Mouse (Mus musculus): ENCODE data around the gene Snx27. TPM values are rescaled to one million over a fixed set of nuclear protein-coding genes. Genes with fewer than 3 reads are reported as not detected.

The Snx27 gene
- polyA plus RNA-seq, 1 experiment, result 19.0 TPM

DNA sequence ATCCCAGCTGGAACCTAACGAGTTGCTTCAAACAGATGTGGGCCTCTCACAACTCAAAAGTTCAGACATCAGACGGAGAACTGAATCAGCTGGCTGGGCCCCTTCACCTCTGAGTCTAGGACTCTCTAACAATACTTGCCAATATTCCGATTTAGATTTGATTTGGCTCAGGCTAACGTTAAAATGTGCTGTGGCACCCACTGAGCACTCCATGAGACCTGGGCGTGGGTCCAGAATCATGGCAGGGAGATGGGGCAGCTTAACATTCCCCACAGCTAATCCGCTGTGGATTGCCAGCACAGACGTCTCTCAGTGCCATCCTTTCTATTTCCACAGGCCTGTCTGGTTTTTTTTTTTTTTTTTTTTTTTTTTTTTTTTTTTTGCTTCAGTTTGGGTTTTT is 96.6 kb downstream of the Snx27 start:
- no peaks in the 10 kb centered on the region for H3K27me3 ChIP-seq (ENCODE audit: control insufficient read depth, insufficient read depth, low read length)
- TF ChIP-seq CTCF (IDR thresholded peaks at IDR 0.05; ENCODE audit: control insufficient read depth, insufficient read depth, insufficient replicate concordance, low read depth, low read length) (no peak), POLR2A (IDR thresholded peaks at IDR 0.05; ENCODE audit: control insufficient read depth, low read depth, low read length) (no peak)
- H3K4me3 ChIP-seq (ENCODE audit: control insufficient read depth, low read depth, low read length), result peak overlapping the region; percentile 83
- no peak overlapping the region for H3K27ac ChIP-seq (ENCODE audit: control insufficient read depth, insufficient read depth, low read depth, low read length)
- H3K36me3 ChIP-seq (ENCODE audit: control insufficient read depth, insufficient read depth, low read length), result no peaks in the 10 kb centered on the region
- peaks cover 7% of the 10 kb centered on the region for H3K4me1 ChIP-seq (ENCODE audit: control insufficient read depth, insufficient read depth, low read length)

DNA sequence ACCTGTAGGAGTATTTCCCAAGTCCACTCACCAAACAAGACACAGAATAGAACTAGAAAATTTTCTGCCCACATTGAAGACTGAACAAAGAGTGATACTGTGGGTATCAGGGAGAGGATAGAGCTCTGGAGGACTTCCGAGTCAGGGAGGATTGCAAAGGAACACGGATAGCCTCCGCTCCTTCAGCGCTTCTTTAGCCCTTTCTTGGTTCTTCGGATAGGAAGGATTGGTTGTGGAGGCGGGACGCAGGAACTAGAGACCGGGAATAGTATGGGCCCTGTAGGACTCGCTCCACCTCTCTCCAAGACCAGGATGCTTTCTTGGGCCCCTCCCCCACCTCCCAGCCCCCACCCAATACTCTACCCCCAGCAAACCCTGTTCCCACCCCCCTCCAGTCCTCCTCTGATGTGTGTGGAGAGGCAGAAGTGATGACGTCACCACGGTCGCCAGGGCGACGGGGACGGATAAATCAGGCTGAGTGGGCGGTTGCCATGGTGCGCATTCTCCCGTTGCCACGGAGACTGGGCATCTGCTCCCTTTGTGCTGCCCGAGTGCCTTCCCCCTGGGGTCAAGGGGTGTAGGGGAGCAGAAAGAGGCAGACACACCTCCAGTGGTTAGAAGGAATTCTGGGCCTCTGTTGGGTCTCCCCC is 98.6 kb downstream of the Snx27 start:
- TF ChIP-seq POLR2A (IDR thresholded peaks at IDR 0.05; ENCODE audit: control insufficient read depth, low read depth, low read length) (peak; percentile 82; the same call in 1 of the 2 replicates), CTCF (IDR thresholded peaks at IDR 0.05; ENCODE audit: control insufficient read depth, insufficient read depth, insufficient replicate concordance, low read depth, low read length) (no peak)
- Histone ChIP-seq H3K4me3 (ENCODE audit: control insufficient read depth, low read depth, low read length) (peak overlapping the region; percentile 83), H3K27ac (ENCODE audit: control insufficient read depth, insufficient read depth, low read depth, low read length) (peak overlapping the region; percentile 75)

DNA sequence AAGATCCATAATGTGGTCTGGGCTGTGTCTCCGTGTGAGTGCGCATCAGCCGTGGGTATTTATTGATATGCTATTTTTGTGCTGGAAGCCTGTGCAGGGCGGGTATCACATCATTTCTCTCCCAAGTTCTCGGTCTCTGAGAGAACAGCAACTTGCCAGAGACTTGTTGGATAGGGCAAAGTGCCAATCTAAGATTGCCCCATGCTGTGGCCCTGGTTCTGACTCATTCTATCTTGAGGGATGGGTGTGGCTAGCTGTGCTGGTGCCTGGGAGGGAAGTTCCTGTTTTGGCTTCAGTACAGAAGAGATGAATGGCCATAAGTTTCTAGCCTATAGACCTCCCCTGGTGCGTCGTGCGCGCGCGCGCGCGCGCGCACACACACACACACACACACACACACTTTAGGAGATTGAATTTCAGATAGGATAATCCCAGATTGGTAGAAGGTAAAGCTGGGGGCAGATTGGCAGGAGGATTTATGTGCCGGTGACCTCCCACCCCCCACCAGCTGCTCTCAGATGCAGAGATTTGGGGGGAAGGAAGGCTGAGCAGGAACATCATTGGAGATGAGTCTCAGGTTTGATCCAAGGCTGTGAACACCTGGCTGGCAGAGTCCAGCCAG is 99.6 kb downstream of the Snx27 start:
- Histone ChIP-seq H3K4me1 (ENCODE audit: control insufficient read depth, insufficient read depth, low read length) (peaks cover 9% of the 10 kb centered on the region), H3K4me3 (ENCODE audit: control insufficient read depth, low read depth, low read length) (peak overlapping the region; percentile 83), H3K36me3 (ENCODE audit: control insufficient read depth, insufficient read depth, low read length) (no peaks in the 10 kb centered on the region), H3K27ac (ENCODE audit: control insufficient read depth, insufficient read depth, low read depth, low read length) (0 out of 2 replicates have a peak overlapping the region, but pooled peaks have one; percentile 30), H3K27me3 (ENCODE audit: control insufficient read depth, insufficient read depth, low read length) (no peaks in the 10 kb centered on the region)
- no peak for TF ChIP-seq CTCF (IDR thresholded peaks at IDR 0.05; ENCODE audit: control insufficient read depth, insufficient read depth, insufficient replicate concordance, low read depth, low read length)

More for the DNA sequence above, 98.6 kb downstream of the Snx27 start:
- H3K4me1 ChIP-seq (ENCODE audit: control insufficient read depth, insufficient read depth, low read length), result peaks cover 9% of the 10 kb centered on the region
- H3K36me3 ChIP-seq (ENCODE audit: control insufficient read depth, insufficient read depth, low read length), result no peaks in the 10 kb centered on the region
- no peaks in the 10 kb centered on the region for H3K27me3 ChIP-seq (ENCODE audit: control insufficient read depth, insufficient read depth, low read length)

DNA sequence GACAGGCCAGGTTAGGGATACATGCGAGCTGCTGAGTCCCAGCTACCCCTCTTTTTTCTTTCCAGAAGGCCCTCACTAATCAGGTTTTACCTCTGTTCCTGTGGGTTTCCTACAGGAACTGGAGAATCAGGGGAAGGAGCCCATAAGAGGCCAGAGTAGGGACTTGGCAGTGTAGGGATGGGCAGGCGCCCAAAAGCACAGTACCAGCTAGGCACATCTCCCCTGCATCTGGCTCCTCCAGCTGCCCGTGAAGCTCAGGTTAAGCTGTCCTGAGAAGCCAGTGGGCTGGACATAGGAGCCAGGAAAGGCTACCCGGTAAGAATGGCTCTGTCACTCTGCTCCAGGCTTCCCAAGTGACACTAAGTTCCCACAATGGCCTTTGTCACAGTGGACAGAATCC is 101.1 kb downstream of the Snx27 start:
- peak overlapping the region; percentile 86 for H3K4me3 ChIP-seq (ENCODE audit: control insufficient read depth, low read depth, low read length)
- no peak overlapping the region for H3K27ac ChIP-seq (ENCODE audit: control insufficient read depth, insufficient read depth, low read depth, low read length)
- no peaks in the 10 kb centered on the region for H3K27me3 ChIP-seq (ENCODE audit: control insufficient read depth, insufficient read depth, low read length)
- H3K36me3 ChIP-seq (ENCODE audit: control insufficient read depth, insufficient read depth, low read length), result no peaks in the 10 kb centered on the region
- peaks cover 9% of the 10 kb centered on the region for H3K4me1 ChIP-seq (ENCODE audit: control insufficient read depth, insufficient read depth, low read length)
- TF ChIP-seq POLR2A (IDR thresholded peaks at IDR 0.05; ENCODE audit: control insufficient read depth, low read depth, low read length), result no peak
- no peak for TF ChIP-seq CTCF (IDR thresholded peaks at IDR 0.05; ENCODE audit: control insufficient read depth, insufficient read depth, insufficient replicate concordance, low read depth, low read length)

DNA sequence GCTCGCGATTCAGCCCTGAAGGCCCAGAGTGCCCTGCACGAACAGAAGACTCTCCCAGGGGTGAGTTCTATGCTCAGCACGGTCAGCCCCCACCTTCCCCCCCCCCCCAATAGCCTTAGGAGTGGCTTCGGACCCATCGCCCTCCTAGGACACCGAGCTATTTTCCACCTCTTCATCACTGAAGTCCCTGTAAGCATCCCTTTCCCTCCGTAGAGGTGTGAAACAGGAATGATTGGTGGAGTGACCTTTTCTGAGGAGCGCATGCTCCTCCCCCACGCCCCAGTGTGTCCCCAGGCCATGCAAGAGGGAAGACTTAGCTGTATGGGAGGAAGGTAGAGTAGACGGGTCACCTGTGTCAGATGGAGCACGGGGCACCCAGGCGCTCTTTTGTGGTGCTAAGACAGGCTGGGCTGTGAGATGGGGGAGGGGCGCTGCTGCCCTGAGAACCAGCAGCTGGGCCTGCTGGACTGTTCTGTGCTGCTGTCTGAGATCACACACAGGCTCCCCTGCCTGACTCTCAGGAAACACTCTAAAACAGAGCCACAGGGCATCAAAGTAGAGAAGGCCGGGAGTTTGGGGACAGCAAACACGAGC is 102.1 kb downstream of the Snx27 start, which contains the start of gene Riiad1:
TSS of gene Riiad1 (minus strand) at position 51 of the 594 bp plus-strand sequence.
- Histone ChIP-seq H3K27ac (ENCODE audit: control insufficient read depth, insufficient read depth, low read depth, low read length) (no peak within 1 kb of the TSS), H3K36me3 (ENCODE audit: control insufficient read depth, insufficient read depth, low read length) (no peaks in the 10 kb centered on the region), H3K27me3 (ENCODE audit: control insufficient read depth, insufficient read depth, low read length) (no peaks in the 10 kb centered on the region), H3K4me1 (ENCODE audit: control insufficient read depth, insufficient read depth, low read length) (peaks cover 9% of the 10 kb centered on the region), H3K4me3 (ENCODE audit: control insufficient read depth, low read depth, low read length) (peak within 1 kb of the TSS; percentile 86)
- TF ChIP-seq CTCF (IDR thresholded peaks at IDR 0.05; ENCODE audit: control insufficient read depth, insufficient read depth, insufficient replicate concordance, low read depth, low read length) (no peak), POLR2A (IDR thresholded peaks at IDR 0.05; ENCODE audit: control insufficient read depth, low read depth, low read length) (no peak)

DNA sequence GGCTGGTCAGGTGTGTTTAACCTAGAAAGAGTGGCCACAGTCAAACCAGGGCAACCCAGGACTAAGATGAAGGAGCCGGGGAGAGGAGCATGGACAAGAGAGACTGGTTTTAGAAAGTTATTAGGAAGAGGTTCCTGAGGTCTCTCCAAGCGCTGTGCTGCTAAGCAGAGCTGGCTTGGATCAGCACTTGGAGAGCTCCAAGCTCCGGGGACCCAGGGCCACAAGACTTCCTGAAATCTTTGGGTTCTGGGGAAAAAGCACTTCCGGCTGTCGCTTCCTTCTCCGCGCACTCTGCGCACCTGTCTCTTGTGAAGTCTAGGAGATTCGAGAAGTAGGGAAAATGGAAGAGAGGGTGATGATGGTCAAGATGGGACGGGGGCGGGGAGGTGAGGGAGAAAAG is 103.0 kb downstream of the Snx27 start:
- Histone ChIP-seq H3K36me3 (ENCODE audit: control insufficient read depth, insufficient read depth, low read length) (no peaks in the 10 kb centered on the region), H3K4me3 (ENCODE audit: control insufficient read depth, low read depth, low read length) (peak overlapping the region; percentile 86), H3K27me3 (ENCODE audit: control insufficient read depth, insufficient read depth, low read length) (no peaks in the 10 kb centered on the region), H3K27ac (ENCODE audit: control insufficient read depth, insufficient read depth, low read depth, low read length) (no peak overlapping the region), H3K4me1 (ENCODE audit: control insufficient read depth, insufficient read depth, low read length) (peaks cover 7% of the 10 kb centered on the region)
- TF ChIP-seq POLR2A (IDR thresholded peaks at IDR 0.05; ENCODE audit: control insufficient read depth, low read depth, low read length) (no peak), CTCF (IDR thresholded peaks at IDR 0.05; ENCODE audit: control insufficient read depth, insufficient read depth, insufficient replicate concordance, low read depth, low read length) (no peak)

DNA sequence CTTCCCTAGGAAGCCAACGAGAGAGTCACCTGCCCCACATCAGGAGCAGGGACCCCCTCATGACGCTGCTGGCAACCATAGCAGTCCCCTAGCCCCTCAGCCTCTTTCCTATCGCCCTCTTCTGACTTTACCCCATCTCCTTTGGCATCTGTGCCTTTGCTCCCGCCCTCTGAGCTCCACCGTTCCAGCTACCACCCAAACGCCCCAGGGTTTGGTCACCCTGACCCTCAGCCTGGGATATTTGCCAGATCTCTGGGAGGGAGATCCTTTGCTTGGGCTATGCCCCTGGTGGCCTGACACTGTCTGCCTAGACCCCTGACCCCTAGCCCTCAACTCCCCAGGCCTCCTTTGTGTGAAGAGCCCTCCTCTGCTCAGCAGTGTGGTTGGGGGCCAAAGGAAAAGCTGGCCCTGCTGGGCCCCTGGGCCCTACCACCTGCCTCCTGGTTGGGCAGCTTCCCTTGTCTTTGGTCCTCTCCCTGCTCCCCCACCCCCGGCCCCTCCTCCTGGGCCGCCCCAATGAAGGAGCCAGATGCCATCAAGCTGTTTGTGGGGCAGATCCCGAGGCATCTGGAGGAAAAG is 103.8 kb downstream of the Snx27 start:
- no peak for TF ChIP-seq POLR2A (IDR thresholded peaks at IDR 0.05; ENCODE audit: control insufficient read depth, low read depth, low read length)
- no peak for TF ChIP-seq CTCF (IDR thresholded peaks at IDR 0.05; ENCODE audit: control insufficient read depth, insufficient read depth, insufficient replicate concordance, low read depth, low read length)
- Histone ChIP-seq H3K4me3 (ENCODE audit: control insufficient read depth, low read depth, low read length) (peak overlapping the region; percentile 86), H3K4me1 (ENCODE audit: control insufficient read depth, insufficient read depth, low read length) (peaks cover 2% of the 10 kb centered on the region), H3K27me3 (ENCODE audit: control insufficient read depth, insufficient read depth, low read length) (no peaks in the 10 kb centered on the region), H3K36me3 (ENCODE audit: control insufficient read depth, insufficient read depth, low read length) (no peaks in the 10 kb centered on the region), H3K27ac (ENCODE audit: control insufficient read depth, insufficient read depth, low read depth, low read length) (no peak overlapping the region)

Measured in testis, adult 2 months (tissue).